Mouse (Mus musculus) midbrain, embryonic 16.5 days (tissue): Measurements from ENCODE around the gene Rnf225. TPM values are rescaled to one million over a fixed set of nuclear protein-coding genes. Genes with fewer than 3 reads are reported as not detected.
"Not testable (repeated sequence)": the region's sequence is repeated elsewhere in the genome, so short reads cannot be mapped to it uniquely, and the experiment has no call there.

Source experiments
- ATAC-seq: fragments of 200-750 bp; cut with Nextera tagmentation; 2 replicates; pipeline ENCODE4 v1.8.0; 2017; ENCODE audit warnings: moderate TSS enrichment
- H3K27ac ChIP-seq: fragments of 300-500 bp; sonication (generic); 2 replicates; pipeline ENCODE4 v1.5.1; 2014; ENCODE audit warnings: mild to moderate bottlenecking, low read length, mixed read lengths
- H3K27me3 ChIP-seq: fragments of 300-500 bp; sonication (generic); 2 replicates; pipeline ENCODE4 v1.6.1; 2014; ENCODE audit warnings: low read depth, low read length, mixed read lengths; ENCODE audit not compliant: control insufficient read depth, insufficient read depth
- H3K36me3 ChIP-seq: fragments of 300-500 bp; sonication (generic); 2 replicates; pipeline ENCODE4 v1.6.1; 2014; ENCODE audit warnings: mild to moderate bottlenecking, low read length, moderate library complexity, mixed read lengths; ENCODE audit not compliant: control insufficient read depth, insufficient read depth
- H3K4me1 ChIP-seq: fragments of 300-500 bp; sonication (generic); 2 replicates; pipeline ENCODE4 v1.6.1; 2014; ENCODE audit warnings: mild to moderate bottlenecking, low read length, mixed read lengths; ENCODE audit not compliant: control insufficient read depth, insufficient read depth
- H3K4me2 ChIP-seq: fragments of 300-500 bp; sonication (generic); 2 replicates; pipeline ENCODE4 v1.6.1; 2014; ENCODE audit warnings: mild to moderate bottlenecking, low read length, mixed read lengths
- H3K4me3 ChIP-seq: fragments of 300-500 bp; sonication (generic); 2 replicates; pipeline ENCODE4 v1.5.1; 2014; ENCODE audit warnings: low read depth, mild to moderate bottlenecking, low read length, moderate library complexity, mixed read lengths
- H3K9ac ChIP-seq: fragments of 300-500 bp; sonication (generic); 2 replicates; pipeline ENCODE4 v1.6.1; 2014; ENCODE audit warnings: low read depth, low read length, mixed read lengths
- H3K9me3 ChIP-seq: fragments of 300-500 bp; sonication (generic); replicated peaks from 2 replicates; pipeline ENCODE4 v1.6.1; 2014; ENCODE audit warnings: mild to moderate bottlenecking, low read length, mixed read lengths; ENCODE audit not compliant: control insufficient read depth, poor library complexity, severe bottlenecking
- WGBS: fragments of 180-500 bp; shearing (Covaris S2); extraction: QIAGEN DNeasy Blood & Tissue Kit; methylation state at CpG from one replicate; pipeline ENCODE4 v1.1.7; 2014; 5-methylcytosine and 5-hydroxymethylcytosine counted together
- polyA plus RNA-seq: library from polyadenylated mRNA; unstranded; fragments of >200 nt; fragmentation: Nextera tagmentation; extraction: Ambion mirVana; gene quantifications from 2 replicates; pipeline ENCODE4 v1.2.1, GENCODE M21; 2015

The Rnf225 gene
- polyA plus RNA-seq, 1 experiment from 2014 or later: 1.2 TPM

DNA sequence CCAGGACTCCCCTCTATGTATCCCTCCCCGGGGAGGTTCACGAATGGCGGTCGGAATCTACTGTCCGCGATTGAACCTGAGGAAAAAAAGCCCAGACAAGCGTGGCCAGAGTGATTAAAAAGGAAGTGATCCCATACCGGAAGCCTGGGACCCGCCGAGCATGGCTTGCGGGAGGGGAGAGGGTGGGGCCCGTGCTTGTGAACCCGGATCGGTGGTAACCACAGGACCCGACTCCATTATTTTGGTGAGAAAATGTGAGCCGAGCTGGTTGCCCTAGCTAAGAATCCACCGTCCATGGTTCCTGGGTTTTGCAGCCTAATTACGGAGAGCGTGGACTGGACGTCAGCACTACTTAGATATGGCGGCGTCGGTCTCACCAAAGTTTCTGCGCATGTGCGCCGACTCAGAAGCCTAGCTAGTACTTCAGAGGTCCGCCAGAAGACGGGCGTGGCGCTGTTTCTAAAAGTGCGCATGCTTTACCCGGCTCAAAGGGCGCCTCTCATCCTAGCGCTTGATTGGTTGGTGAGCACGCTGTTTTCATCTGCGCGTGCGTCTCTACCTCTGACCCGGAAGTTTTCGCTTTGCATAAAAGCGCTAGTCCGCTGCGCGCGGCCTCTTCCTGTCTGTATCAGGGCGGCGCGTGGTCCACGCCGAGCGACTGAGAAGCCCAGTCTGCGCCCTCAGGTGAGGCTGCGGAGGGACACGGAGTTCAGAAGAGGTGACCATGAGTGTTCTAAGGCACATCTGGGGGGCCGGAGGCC lies 5.3 kb upstream of the Rnf225 start, which contains the start of gene Rps5:
TSS of gene Rps5 (plus strand) at position 586 of the 761 bp plus-strand sequence.
- peak; percentile 98 for ATAC-seq
- Histone ChIP-seq H3K27me3 (peaks cover 10% of the 10 kb centered on the region), H3K27ac (peak within 1 kb of the TSS; percentile 97), H3K9ac (peak within 1 kb of the TSS; percentile 81), H3K4me1 (peaks cover 12% of the 10 kb centered on the region), H3K4me2 (peak within 1 kb of the TSS; percentile 91), H3K36me3 (peaks cover 24% of the 10 kb centered on the region), H3K4me3 (peak within 1 kb of the TSS; percentile 83), H3K9me3 (no peaks in the 10 kb centered on the region)
- under 1% methylated on average over 55 of the region's 55 CpGs for WGBS

DNA sequence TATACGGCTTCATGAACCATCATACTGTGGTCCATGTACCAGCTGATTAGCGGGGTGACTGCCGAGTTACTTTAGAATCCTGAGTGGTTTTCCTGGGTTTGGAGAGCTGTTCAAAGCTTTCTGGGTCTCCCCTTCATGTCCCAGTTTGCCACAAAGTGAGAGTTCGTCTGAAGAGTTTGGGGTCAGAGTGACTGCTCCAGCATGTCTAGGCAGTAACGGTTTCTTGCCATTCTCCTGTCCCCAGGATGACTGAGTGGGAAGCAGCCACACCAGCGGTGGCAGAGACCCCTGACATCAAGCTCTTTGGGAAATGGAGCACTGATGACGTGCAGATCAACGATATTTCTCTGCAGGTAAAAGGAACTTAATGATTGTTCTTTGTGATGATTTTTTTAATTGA lies 4.5 kb upstream of the Rnf225 start:
- Histone ChIP-seq H3K9me3 (no peaks in the 10 kb centered on the region), H3K27ac (no peak overlapping the region), H3K36me3 (peaks cover 26% of the 10 kb centered on the region), H3K27me3 (peaks cover 19% of the 10 kb centered on the region), H3K9ac (peak overlapping the region; percentile 76), H3K4me2 (peak overlapping the region; percentile 91), H3K4me1 (peaks cover 12% of the 10 kb centered on the region), H3K4me3 (peak overlapping the region; percentile 83)
- ATAC-seq: peak; percentile 6; the same call in 1 of the 2 replicates
- 4% methylated on average over 8 of the region's 8 CpGs for WGBS

DNA sequence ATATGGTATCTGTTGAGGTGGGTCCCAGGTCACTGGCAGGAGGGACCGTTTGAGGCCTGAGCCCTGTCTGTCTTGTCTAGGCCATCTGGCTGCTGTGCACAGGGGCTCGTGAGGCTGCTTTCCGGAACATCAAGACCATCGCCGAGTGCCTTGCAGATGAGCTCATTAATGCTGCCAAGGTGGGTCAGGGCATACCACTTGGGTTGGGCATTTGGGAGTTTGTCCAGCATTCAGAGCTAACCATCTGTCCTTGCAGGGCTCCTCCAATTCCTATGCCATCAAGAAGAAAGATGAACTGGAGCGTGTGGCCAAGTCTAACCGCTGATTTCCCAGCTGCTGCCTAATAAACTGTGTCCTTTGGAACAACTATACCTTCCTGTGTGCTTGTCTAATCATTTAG lies 900 bp upstream of the Rnf225 start:
- ATAC-seq: no peak
- 81% methylated on average over 7 of the region's 7 CpGs for WGBS
- no peaks in the 10 kb centered on the region for H3K9me3 ChIP-seq
- peaks cover 12% of the 10 kb centered on the region for H3K4me1 ChIP-seq
- H3K36me3 ChIP-seq: peaks cover 26% of the 10 kb centered on the region
- no peak overlapping the region for H3K4me2 ChIP-seq
- no peak overlapping the region for H3K4me3 ChIP-seq
- no peak overlapping the region for H3K27ac ChIP-seq
- H3K27me3 ChIP-seq: peaks cover 21% of the 10 kb centered on the region
- no peak overlapping the region for H3K9ac ChIP-seq

DNA sequence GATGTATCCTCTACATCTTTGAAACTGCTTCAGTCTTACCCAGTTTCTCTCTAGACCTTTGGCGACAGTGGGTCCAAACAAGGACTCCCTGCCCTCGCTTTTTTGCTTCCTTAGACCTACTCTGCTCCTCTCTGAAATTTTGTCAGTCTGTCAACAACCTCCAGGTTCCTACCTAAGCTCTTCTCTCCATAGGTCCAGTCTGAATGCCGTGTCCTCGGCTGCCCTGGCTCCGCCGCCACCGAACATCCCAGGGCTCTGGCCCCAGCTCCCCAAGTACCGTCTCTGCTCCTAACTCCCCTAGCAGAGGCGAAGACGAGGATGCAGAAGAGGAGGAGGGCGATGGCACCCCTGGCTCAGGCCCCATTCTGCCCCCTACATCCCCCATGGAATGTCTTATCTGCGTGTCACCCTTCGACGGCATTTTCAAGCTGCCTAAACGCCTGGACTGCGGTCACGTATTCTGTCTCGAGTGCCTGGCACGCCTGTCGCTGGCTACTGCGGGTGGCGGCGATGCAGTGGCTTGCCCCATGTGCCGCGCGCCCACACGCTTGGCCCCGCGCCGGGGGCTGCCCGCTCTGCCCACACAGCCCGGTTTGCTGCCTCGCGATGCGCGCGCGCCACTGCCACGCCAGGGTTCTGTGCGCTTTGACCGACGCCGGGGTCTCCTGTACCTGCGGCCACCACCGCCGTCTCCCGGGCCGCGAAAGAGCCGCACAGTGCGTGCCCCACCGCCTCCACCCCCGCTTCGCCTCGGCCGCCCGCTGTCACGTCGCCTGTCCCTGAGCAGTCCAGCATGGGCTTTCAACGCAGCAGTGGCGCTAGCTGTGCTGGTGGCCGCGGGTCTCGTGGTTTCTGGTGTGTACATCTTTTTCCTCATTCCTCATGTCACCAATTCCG lies 725 bp downstream of the Rnf225 start:
- Histone ChIP-seq H3K9me3 (no peaks in the 10 kb centered on the region), H3K9ac (peak overlapping the region; percentile 45), H3K4me1 (peaks cover 9% of the 10 kb centered on the region), H3K4me2 (peak overlapping the region; percentile 51), H3K4me3 (peak overlapping the region; percentile 26), H3K36me3 (peaks cover 26% of the 10 kb centered on the region), H3K27me3 (peaks cover 21% of the 10 kb centered on the region), H3K27ac (no peak overlapping the region)
- 4% methylated on average over 65 of the region's 65 CpGs for WGBS
- peak; percentile 44 for ATAC-seq

DNA sequence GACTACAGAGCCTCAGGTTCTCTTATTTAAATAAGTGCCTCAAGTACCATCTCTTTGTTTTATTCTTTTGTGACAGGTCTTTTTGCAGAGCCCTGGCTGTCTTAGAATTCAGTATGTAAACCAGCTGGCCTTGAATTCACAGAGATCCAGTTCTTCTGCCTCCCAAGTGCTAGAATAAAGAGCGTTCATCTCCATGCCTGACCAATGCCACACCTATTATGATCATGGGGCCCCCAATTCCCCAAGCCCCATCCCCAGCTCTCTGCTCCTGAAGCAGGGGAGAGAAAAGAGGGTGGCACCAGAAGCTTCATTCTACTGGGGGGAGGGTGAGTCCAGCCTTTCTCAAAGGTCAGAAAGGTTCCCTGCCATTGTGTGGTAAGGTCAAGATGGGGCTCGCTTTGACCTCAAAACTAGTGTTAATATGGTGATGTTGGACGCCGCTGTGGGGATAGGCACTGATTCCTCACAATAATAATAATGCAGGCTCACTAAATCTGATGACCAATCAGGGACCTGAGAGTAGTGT lies 6.5 kb downstream of the Rnf225 start:
- H3K9me3 ChIP-seq: no peaks in the 10 kb centered on the region
- no peaks in the 10 kb centered on the region for H3K27me3 ChIP-seq
- H3K4me1 ChIP-seq: no peaks in the 10 kb centered on the region
- ATAC-seq: no peak
- no peaks in the 10 kb centered on the region for H3K36me3 ChIP-seq
- no peak overlapping the region for H3K9ac ChIP-seq
- no peak overlapping the region for H3K4me3 ChIP-seq
- no peak overlapping the region for H3K4me2 ChIP-seq
- H3K27ac ChIP-seq: no peak overlapping the region
- WGBS: 60% methylated on average over 4 of the region's 4 CpGs

DNA sequence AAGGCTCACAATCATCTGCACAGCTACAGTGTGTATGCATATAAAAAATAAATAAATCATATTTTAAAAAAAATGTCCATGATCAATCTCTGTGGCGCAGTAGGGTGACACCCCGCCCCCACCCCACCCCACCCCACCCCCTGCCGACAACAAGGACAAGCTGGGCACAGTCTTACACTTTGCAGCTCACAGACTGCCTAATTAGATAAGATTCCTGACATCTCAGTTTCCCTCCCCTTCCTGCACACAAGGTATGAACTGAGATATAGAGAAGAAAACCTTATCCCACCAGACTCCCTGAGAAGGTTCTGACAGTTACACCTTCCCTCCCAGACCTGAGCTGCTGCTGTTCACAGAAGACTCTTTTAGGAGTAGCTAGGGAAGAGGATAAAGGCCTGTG lies 7.6 kb downstream of the Rnf225 start:
- H3K27ac ChIP-seq: no peak overlapping the region
- ATAC-seq: no peak
- WGBS: 85% methylated on average over 3 of the region's 3 CpGs

DNA sequence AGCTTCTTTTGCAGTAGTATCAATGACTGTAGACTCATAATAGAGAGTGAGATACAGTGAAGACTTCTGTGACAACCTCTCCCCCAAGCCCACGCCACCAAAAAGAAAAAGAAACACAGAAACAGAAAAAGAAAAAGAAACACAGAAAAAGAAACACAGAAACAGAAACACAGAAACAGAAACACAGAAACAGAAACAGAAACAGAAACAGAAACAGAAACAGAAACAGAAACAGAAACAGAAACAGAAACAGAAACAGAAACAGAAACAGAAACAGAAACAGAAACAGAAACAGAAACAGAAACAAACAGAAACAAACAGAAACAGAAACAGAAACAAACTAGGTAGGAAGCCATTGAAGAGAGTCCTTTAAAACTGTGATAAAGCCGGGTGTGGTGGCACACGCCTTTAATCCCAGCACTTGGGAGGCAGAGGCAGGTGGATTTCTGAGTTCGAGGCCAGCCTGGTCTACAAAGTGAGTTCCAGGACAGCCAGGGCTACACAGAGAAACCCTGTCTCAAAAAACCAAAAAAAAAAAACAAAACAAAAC lies 10.1 kb downstream of the Rnf225 start:
- not testable (repeated sequence) for ATAC-seq, H3K9me3 ChIP-seq, H3K36me3 ChIP-seq, H3K27me3 ChIP-seq, H3K27ac ChIP-seq, H3K4me1 ChIP-seq, H3K4me2 ChIP-seq, H3K4me3 ChIP-seq, H3K9ac ChIP-seq
- WGBS: 87% methylated on average over 3 of the region's 4 CpGs

More for the DNA sequence above, 7.6 kb downstream of the Rnf225 start:
- H3K36me3 ChIP-seq: no peaks in the 10 kb centered on the region
- no peaks in the 10 kb centered on the region for H3K27me3 ChIP-seq
- no peak overlapping the region for H3K4me3 ChIP-seq
- H3K9me3 ChIP-seq: no peaks in the 10 kb centered on the region
- H3K9ac ChIP-seq: no peak overlapping the region
- H3K4me2 ChIP-seq: no peak overlapping the region
- no peaks in the 10 kb centered on the region for H3K4me1 ChIP-seq

DNA sequence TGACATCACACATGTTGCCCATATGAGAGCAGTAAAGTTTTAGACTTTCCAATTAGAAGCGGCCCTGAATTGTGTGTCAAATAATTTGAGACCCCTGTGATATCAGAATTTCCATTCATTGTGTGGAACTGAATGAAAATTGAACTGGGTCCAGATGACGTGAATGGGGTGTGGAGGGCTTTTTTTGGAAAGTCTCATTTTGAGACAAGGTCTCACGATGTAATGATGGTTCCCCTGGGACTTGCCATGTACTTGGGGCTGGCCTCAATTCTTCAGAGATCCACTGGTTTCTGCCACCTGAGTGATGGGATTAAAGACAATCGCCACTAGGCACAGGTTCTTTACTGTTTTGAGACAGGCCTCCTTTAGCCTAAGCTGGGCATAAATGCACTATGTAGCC lies 13.4 kb downstream of the Rnf225 start:
- Histone ChIP-seq H3K27ac (no peak overlapping the region), H3K9ac (no peak overlapping the region), H3K4me3 (no peak overlapping the region), H3K4me2 (no peak overlapping the region), H3K36me3 (no peaks in the 10 kb centered on the region), H3K4me1 (no peaks in the 10 kb centered on the region), H3K9me3 (no peaks in the 10 kb centered on the region), H3K27me3 (no peaks in the 10 kb centered on the region)
- WGBS: 89% methylated on average over 4 of the region's 4 CpGs
- no peak for ATAC-seq
